Mouse (Mus musculus) forebrain, postnatal 0 days (tissue): Measurements from ENCODE around the gene Coro2a. TPM values are rescaled to one million over a fixed set of nuclear protein-coding genes. Genes with fewer than 3 reads are reported as not detected.

Experiments used
- ATAC-seq: fragments of 200-750 bp; cut with Nextera tagmentation; 2 replicates; pipeline ENCODE4 v1.8.0; 2017; ENCODE audit warnings: mild to moderate bottlenecking, moderate library complexity
- DNase-seq: peaks from one replicate; pipeline ENCODE4 v3.0.0-alpha.2; 2015
- H3K27ac ChIP-seq: fragments of 300-500 bp; sonication (generic); 2 replicates; pipeline ENCODE4 v1.5.1; 2014; ENCODE audit warnings: low read depth, mild to moderate bottlenecking, antibody characterized with exemption, low read length, moderate library complexity, mixed read lengths
- H3K27me3 ChIP-seq: fragments of 300-500 bp; sonication (generic); 2 replicates; pipeline ENCODE4 v1.6.1; 2014; ENCODE audit warnings: mild to moderate bottlenecking, low read length, mixed read lengths; ENCODE audit not compliant: insufficient read depth
- H3K36me3 ChIP-seq: fragments of 300-500 bp; sonication (generic); 2 replicates; pipeline ENCODE4 v1.6.1; 2014; ENCODE audit warnings: mild to moderate bottlenecking, moderate library complexity; ENCODE audit not compliant: insufficient read depth
- H3K4me1 ChIP-seq: fragments of 300-500 bp; sonication (generic); 2 replicates; pipeline ENCODE4 v1.6.1; 2014; ENCODE audit warnings: antibody characterized with exemption; ENCODE audit not compliant: insufficient read depth
- H3K4me2 ChIP-seq: fragments of 300-500 bp; sonication (generic); 2 replicates; pipeline ENCODE4 v1.6.1; 2014; ENCODE audit warnings: low read depth, mild to moderate bottlenecking, moderate library complexity
- H3K4me3 ChIP-seq: fragments of 300-500 bp; sonication (generic); 2 replicates; pipeline ENCODE4 v1.5.1; 2014; ENCODE audit warnings: low read depth, low read length, mixed read lengths
- H3K9ac ChIP-seq: fragments of 300-500 bp; sonication (generic); 2 replicates; pipeline ENCODE4 v1.6.1; 2014; ENCODE audit warnings: mild to moderate bottlenecking
- H3K9me3 ChIP-seq: fragments of 300-500 bp; sonication (generic); 2 replicates; pipeline ENCODE4 v1.6.1; 2016; ENCODE audit warnings: low read length
- CTCF ChIP-seq: sonication (generic); IDR thresholded peaks from 2 replicates; pipeline ENCODE4 v1.5.1; 2016; ENCODE audit warnings: antibody characterized with exemption, control low read depth, low read depth
- WGBS: fragments of 180-500 bp; shearing (Covaris S2); extraction: QIAGEN DNeasy Blood & Tissue Kit; methylation state at CpG from one replicate; pipeline ENCODE4 v1.1.7; 2014; 5-methylcytosine and 5-hydroxymethylcytosine counted together
- polyA plus RNA-seq: library from polyadenylated mRNA; unstranded; fragments of >200 nt; fragmentation: Nextera tagmentation; extraction: Ambion mirVana; gene quantifications from 2 replicates; pipeline ENCODE4 v1.2.1, GENCODE M21; 2015
- total RNA-seq: library from RNA; depleted of rRNA; stranded (reverse); fragments of >200 nt; gene quantifications from 2 replicates; pipeline ENCODE4 v1.2.3, GENCODE M21; 2014

The Coro2a gene
- total and polyA plus RNA-seq, 2 experiments from 2014 or later = 7.5 to 20.6 TPM

DNA sequence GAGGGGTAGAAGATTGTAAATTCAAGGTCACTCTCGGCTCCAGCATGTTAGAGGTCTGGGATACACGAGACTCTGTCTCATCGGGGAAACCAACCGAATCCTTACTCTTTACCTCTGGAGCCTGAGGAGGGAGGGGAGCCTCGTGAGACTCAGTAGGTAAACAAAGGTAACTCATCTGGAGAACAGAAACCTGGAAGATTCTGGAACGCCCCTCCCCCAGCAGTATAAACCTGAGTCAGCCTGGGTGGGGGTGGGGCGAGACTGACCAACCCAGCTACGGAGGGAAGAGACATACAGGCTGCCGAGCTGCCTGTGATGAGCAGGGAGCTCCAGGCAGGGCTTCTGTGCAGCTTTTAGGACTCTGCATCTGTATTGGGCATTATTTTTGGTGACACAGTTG is 26.9 kb upstream of the Coro2a start:
- TF ChIP-seq CTCF = no peak
- no peaks in the 10 kb centered on the region for H3K27me3 ChIP-seq
- H3K9ac ChIP-seq = no peak overlapping the region
- H3K36me3 ChIP-seq = no peaks in the 10 kb centered on the region
- 54% methylated on average over 9 of the region's 9 CpGs for WGBS
- no peak for DNase-seq
- H3K4me3 ChIP-seq = no peak overlapping the region
- H3K4me2 ChIP-seq = no peak overlapping the region
- no peak for ATAC-seq
- no peak overlapping the region for H3K27ac ChIP-seq
- H3K4me1 ChIP-seq = no peaks in the 10 kb centered on the region
- no peaks in the 10 kb centered on the region for H3K9me3 ChIP-seq

DNA sequence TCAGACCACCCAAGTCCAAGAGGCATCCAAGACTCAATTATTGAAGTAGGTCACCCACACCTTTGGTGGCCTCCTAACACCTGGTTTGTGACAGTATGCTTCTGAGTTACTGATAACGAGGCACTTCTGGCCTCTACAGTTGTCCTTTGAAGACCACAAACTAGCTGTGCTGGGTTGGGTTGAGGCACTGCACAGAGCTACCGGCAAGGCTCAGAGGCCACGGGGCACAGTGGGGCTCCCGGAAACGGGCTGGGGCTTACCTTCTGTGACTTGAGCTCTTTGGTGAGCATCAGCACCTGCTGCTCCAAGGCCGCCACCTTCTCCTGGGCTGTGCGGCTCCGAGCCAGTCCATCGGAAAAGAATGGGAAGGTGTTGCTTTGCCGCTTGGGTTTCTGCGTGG is 26.1 kb upstream of the Coro2a start:
- no peak for TF ChIP-seq CTCF
- 80% methylated on average over 11 of the region's 11 CpGs for WGBS
- ATAC-seq = no peak

GRCm38 (mm10) chr4:46625101-46625500 is 23.1 kb upstream of the Coro2a start:
- 79% methylated on average over 10 of the region's 10 CpGs for WGBS
- Histone ChIP-seq H3K4me1 (no peaks in the 10 kb centered on the region), H3K4me3 (no peak overlapping the region), H3K9ac (no peak overlapping the region), H3K36me3 (no peaks in the 10 kb centered on the region), H3K9me3 (no peaks in the 10 kb centered on the region), H3K4me2 (no peak overlapping the region), H3K27ac (no peak overlapping the region), H3K27me3 (no peaks in the 10 kb centered on the region)
- DNase-seq (no peak), ATAC-seq (no peak)
- TF ChIP-seq CTCF = no peak

More for the DNA sequence above, 26.1 kb upstream of the Coro2a start:
- no peaks in the 10 kb centered on the region for H3K9me3 ChIP-seq
- no peak overlapping the region for H3K4me3 ChIP-seq
- no peak for DNase-seq
- no peaks in the 10 kb centered on the region for H3K36me3 ChIP-seq
- no peaks in the 10 kb centered on the region for H3K27me3 ChIP-seq
- H3K27ac ChIP-seq = no peak overlapping the region
- no peak overlapping the region for H3K4me2 ChIP-seq
- no peak overlapping the region for H3K9ac ChIP-seq
- no peaks in the 10 kb centered on the region for H3K4me1 ChIP-seq

DNA sequence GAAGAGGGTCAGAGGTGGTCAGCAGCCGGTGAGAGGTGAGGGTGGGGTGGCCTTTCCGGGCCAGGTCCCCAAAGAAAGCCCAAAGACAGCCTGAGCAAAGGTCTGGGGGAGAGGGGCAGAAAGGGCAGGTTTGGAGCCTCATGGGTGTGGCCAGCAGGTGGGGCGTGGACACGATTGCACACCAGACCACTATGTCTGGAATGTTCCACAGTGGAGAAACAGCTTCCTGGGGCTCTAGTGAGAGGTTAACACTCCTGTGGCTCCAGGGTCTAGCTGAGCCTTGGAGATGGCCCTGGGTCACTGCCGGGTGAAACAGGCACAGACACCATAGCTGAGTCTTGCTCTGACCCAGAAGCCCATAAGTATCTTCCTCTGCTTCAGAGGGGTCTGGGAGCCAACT is 21.0 kb upstream of the Coro2a start:
- ATAC-seq = no peak
- Histone ChIP-seq H3K9me3 (no peaks in the 10 kb centered on the region), H3K27me3 (no peaks in the 10 kb centered on the region), H3K4me2 (no peak overlapping the region), H3K36me3 (no peaks in the 10 kb centered on the region), H3K9ac (no peak overlapping the region), H3K27ac (no peak overlapping the region), H3K4me3 (no peak overlapping the region), H3K4me1 (no peaks in the 10 kb centered on the region)
- WGBS = 92% methylated on average over 5 of the region's 5 CpGs
- TF ChIP-seq CTCF = no peak
- DNase-seq = no peak

GRCm38 (mm10) chr4:46620946-46621345 is 18.9 kb upstream of the Coro2a start:
- no peak overlapping the region for H3K9ac ChIP-seq
- H3K27me3 ChIP-seq = no peaks in the 10 kb centered on the region
- H3K36me3 ChIP-seq = no peaks in the 10 kb centered on the region
- no peak overlapping the region for H3K4me3 ChIP-seq
- H3K9me3 ChIP-seq = no peaks in the 10 kb centered on the region
- ATAC-seq (no peak), DNase-seq (no peak)
- no peak overlapping the region for H3K4me2 ChIP-seq
- no peaks in the 10 kb centered on the region for H3K4me1 ChIP-seq
- no peak overlapping the region for H3K27ac ChIP-seq
- WGBS = 87% methylated on average over 8 of the region's 8 CpGs
- no peak for TF ChIP-seq CTCF

DNA sequence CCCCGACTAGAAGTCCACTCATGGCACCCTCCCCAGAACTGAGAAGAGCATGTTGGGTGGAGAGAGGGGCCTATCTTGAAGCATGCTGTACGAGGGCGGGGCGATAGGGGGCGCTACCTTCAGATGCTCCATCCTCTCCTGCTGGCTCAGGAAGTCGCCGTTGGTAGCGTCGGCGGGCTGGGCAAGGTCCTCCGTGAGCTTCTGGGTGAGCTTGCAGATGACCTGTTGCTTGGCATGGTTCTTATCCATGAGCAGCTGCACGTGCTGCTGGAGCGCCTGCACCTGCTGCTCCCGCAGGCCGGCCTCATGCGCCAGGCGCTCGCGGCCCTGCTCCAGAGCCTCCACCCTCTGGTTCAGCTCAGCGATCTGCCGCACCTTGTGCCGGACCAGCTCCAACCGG is 18.3 kb upstream of the Coro2a start:
- Histone ChIP-seq H3K36me3 (no peaks in the 10 kb centered on the region), H3K4me2 (no peak overlapping the region), H3K27ac (no peak overlapping the region), H3K27me3 (no peaks in the 10 kb centered on the region), H3K4me1 (no peaks in the 10 kb centered on the region), H3K9ac (no peak overlapping the region), H3K4me3 (no peak overlapping the region), H3K9me3 (no peaks in the 10 kb centered on the region)
- peak; percentile 49 for TF ChIP-seq CTCF
- ATAC-seq = 0 out of 2 replicates have a peak, but pooled peaks have one; percentile 12
- DNase-seq = no peak
- WGBS = 6% methylated on average over 23 of the region's 23 CpGs

DNA sequence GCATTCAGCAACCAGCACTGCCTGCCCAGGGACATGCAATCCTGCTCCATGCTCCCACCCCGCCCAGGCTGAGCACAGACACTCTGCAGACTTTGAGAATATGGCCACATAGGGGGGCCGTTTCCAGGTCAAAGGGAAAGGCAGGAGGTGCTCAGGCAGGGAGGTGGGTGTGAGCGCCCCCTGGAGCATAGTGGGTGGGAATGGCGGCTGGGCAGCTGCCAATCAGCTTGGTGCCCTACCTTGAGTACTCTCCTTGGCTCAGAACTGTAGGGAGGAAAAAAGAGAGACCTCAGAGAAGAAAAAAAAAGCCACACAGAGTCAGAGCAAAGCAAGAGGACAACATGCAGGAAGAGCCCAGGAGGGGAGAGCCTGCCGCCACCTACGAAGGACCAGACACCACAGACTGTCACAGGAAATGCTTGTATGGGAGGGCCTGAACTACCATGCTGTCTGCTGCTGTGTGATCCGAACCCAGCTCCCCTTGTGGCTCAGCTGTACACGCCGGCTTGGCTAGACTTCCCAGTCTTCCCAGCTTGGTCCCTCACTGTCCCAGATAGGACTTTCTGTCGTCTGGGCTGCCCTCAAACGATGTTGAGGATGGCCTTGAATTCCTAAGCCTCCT is 16.3 kb upstream of the Coro2a start:
- ATAC-seq (no peak), DNase-seq (no peak)
- no peak overlapping the region for H3K27ac ChIP-seq
- no peak overlapping the region for H3K4me2 ChIP-seq
- no peak overlapping the region for H3K9ac ChIP-seq
- no peak overlapping the region for H3K4me3 ChIP-seq
- no peak for TF ChIP-seq CTCF
- H3K4me1 ChIP-seq = no peaks in the 10 kb centered on the region
- no peaks in the 10 kb centered on the region for H3K9me3 ChIP-seq
- 63% methylated on average over 11 of the region's 11 CpGs for WGBS
- H3K36me3 ChIP-seq = no peaks in the 10 kb centered on the region
- H3K27me3 ChIP-seq = no peaks in the 10 kb centered on the region

GRCm38 (mm10) chr4:46617408-46617807 is 15.4 kb upstream of the Coro2a start:
- ATAC-seq = no peak
- Histone ChIP-seq H3K4me2 (no peak overlapping the region), H3K4me1 (no peaks in the 10 kb centered on the region), H3K27me3 (no peaks in the 10 kb centered on the region), H3K9ac (no peak overlapping the region), H3K4me3 (no peak overlapping the region), H3K36me3 (no peaks in the 10 kb centered on the region), H3K27ac (no peak overlapping the region), H3K9me3 (no peaks in the 10 kb centered on the region)
- peak; percentile 50 for TF ChIP-seq CTCF
- DNase-seq = no peak
- WGBS = 74% methylated on average over 6 of the region's 6 CpGs
